Mouse (Mus musculus) embryo, embryonic 11 days (tissue): ENCODE results near the gene Grid2.

Experiments used
- DNase-seq: peaks from one replicate; pipeline ENCODE4 v3.0.0-alpha.2; 2015

Grid2 gene

DNA sequence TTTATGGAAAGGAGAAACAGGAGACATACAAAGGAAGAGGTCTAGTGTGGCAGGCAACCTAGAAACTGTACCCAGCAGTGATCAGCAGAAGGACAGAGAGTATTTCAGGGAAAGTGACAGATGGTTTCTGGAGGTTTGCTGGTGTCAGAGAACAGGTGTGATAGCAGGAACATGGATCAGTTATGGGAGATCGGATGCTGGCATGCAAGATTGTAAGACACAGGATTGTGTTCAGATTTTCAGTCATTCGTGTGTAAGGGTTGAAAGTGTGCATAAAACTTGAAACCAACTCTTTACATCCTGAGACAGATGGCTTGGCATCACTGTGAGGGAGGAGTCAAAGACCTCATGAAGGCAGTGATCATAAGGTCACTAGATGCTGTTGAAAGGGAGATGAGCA is 817.7 kb downstream of the Grid2 start:
- DNase-seq = no peak

GRCm38 (mm10) chr6:64077911-64078310 is 822.2 kb downstream of the Grid2 start:
- DNase-seq = no peak

GRCm38 (mm10) chr6:64098662-64099061 is 843.0 kb downstream of the Grid2 start:
- no peak for DNase-seq

DNA sequence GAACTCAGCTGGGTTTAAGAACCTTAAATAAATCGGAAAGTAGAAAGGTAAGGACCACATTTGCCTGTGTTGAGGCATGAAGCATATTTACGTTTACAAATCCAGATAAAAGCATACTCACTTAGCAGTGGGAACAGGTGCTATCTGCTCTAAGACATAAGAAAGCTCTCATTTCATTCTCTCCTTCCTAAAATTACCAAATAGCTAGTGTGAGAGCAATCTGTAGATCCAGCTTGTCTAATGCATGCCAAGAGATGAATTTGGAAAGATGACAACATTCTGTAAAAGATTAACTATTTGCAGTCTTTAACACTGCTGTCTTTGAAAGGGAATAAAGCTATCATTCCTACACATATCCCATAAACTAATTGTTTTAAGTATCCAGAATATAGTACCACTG is 858.9 kb downstream of the Grid2 start:
- DNase-seq = no peak

GRCm38 (mm10) chr6:64136275-64136674 is 880.6 kb downstream of the Grid2 start:
- no peak for DNase-seq

- DNase-seq = no peak
Observed at GRCm38 (mm10) chr6:64148613-64149012, 892.9 kb downstream of the Grid2 start.

- no peak for DNase-seq
Observed at GRCm38 (mm10) chr6:64174995-64175612, 919.4 kb downstream of the Grid2 start.

GRCm38 (mm10) chr6:64193646-64194045 is 938.0 kb downstream of the Grid2 start:
- no peak for DNase-seq

DNA sequence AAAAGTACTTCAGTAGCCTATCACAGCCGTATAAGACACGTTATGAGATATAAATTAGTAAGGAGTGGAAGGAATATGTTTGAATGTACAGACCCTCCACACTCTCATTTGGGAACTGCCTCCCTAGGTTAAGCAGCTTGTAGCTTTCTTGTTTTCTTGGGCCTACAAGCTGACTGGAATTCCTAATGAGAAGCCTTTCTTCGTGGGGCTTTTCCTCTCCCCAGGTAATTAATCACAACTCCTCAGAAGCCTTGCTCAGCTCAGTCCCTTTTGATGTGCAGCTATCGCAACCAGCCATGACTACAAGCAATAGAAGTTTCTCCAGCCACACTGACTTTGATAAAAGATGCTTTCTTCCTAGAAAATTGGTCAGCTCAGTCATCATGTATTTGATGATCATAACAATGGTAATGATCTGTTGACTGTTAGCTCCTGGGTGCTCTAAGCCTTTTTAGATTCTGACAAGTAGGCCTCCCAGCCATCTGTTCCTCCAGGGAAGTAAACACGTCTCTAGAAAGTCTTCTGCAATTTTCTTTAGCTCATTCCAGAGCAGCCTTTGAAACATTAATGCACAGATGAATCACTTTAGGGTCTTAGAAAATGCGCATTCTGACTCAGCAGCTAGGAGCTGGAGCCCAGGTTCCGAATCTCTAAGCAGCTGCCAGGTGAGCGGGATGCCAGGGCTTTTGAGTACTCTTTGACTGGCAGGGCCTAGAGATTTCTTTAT is 946.9 kb downstream of the Grid2 start:
- peak; percentile 31 for DNase-seq

GRCm38 (mm10) chr6:64236351-64236750 is 980.7 kb downstream of the Grid2 start:
- DNase-seq = no peak

DNA sequence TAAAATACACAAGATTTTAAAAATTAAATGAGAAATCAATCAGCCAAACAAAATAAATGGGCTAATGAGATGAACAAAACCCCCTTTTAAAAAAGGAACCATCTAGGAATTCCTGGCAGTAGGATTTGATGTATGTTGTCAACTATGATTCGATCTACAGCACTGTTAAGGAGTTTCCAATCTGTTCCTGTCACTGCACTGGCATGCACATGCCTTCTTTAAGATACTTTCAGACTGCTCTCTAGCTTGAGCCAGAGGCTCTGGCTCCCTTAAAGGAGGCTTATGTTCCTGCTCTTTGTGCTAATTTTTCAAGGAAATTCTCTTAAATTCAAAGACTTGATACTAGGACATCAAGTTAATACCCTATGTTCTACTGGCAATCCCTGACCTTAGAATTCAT is 984.9 kb downstream of the Grid2 start:
- no peak for DNase-seq

- no peak for DNase-seq
Observed at GRCm38 (mm10) chr6:64245951-64246350, 990.3 kb downstream of the Grid2 start.

DNA sequence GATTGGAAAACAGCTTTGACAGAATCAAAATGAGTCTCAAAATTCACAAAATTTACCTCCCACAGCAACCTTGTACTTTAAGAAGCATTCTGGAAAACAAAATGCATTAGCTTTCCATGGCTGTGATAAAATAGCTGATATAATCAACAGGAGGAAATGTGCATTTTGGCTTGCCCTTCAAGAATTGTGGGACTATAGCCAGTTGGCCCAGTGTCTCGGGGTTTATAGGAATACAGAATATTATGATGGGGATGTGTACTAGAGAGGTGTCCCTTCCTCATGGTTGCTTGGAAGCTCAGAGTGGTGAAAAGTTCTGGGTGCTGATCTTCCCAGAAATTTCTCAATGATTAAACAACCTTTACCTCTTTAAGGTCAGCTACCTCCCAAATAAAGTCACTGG is 995.4 kb downstream of the Grid2 start:
- DNase-seq = no peak

GRCm38 (mm10) chr6:64263517-64263916 is 1007.8 kb downstream of the Grid2 start:
- DNase-seq = no peak

DNA sequence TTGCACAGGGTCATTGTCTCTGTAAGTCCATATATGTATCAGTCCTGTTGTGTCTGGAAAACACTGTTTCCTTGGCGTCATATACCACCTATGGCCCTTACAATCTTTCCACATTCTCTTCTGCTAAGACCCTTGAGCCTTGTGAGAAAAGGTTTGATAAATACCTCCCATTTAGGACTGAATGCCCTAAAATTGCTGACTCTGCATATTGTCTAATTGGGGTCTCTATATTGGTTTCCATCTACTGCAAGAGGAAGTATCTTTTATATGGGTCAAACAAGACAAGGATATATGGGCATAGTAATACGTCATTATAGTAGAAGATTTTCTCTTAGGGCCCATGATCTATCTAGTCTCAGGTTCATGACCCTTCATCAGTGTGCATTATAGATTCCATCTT is 1008.5 kb downstream of the Grid2 start:
- no peak for DNase-seq

DNA sequence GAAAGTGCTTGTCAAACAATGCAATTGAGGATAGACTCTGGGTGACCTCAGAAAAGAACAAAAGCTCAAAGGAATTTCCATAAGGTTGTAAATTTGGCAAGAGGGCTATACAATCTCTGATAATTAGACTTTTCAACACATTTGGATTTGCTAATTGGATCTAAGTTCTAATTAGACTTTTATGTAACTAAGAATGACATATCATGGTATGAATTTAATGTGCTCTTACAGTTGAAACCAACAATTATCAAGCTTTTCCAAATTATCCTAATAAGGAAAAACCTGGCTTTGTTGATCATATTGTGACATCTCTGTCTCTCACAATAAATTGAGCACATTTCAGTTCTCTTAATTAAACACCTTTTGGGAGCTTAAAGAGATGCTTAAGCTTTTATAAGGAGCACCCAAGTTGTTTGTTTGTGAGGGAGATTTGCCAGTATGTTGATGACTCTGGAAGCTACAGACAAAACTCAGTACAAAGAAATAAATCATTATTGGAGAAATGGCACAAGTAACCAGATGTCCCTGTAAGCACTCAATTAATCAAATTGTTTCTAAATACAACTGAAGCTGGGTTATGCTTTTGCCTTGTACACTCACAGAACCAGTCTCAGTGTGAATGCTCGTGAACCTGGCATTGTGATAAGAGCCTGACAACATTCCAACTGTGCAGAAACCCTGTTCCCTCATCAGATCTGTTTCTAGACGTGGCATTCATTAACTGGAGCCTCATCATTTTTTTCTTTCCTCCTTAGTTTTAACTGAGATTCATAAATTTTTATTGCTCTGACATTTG is 1018.8 kb downstream of the Grid2 start:
- DNase-seq = no peak

- DNase-seq = no peak
Observed at GRCm38 (mm10) chr6:64279927-64280326, 1024.3 kb downstream of the Grid2 start.

- no peak for DNase-seq
Observed at GRCm38 (mm10) chr6:64293761-64294160, 1038.1 kb downstream of the Grid2 start.

GRCm38 (mm10) chr6:64297633-64298032 is 1042.0 kb downstream of the Grid2 start:
- no peak for DNase-seq

DNA sequence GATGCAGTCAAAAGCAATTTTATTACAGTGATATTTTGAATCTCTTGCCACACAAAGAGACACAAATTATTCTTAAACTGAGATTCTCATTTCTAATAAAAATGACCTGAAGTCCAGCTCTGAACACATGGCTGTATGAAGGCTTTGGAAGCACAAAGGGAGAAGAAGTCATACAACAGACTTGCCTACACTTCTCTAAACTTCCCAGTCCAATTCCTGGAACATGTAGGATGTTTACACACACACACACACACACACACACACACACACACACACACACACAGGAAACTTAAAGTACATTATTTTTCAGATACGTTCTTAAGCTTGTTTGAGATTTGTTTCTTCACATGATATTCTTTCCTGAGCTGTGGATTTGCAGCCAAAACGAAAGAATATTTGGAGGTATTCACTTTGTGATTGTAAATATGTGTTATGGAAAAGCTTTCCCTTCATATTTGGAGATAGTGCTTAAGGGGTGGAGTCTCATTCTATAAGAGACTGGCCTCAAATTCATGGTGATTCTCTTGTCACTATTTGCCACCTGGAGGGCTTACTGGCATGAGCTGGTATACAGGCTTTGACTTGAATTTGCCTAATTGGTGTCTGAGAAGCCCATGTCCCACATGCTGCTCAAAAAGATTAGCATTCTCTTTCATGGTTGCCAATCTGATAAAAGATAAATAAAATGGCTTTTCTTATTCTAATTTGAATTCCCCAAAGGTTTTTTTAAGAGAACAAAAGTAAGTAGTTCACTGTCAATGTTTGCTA is 1049.2 kb downstream of the Grid2 start:
- no peak for DNase-seq

GRCm38 (mm10) chr6:64308631-64309030 is 1053.0 kb downstream of the Grid2 start:
- no peak for DNase-seq

DNA sequence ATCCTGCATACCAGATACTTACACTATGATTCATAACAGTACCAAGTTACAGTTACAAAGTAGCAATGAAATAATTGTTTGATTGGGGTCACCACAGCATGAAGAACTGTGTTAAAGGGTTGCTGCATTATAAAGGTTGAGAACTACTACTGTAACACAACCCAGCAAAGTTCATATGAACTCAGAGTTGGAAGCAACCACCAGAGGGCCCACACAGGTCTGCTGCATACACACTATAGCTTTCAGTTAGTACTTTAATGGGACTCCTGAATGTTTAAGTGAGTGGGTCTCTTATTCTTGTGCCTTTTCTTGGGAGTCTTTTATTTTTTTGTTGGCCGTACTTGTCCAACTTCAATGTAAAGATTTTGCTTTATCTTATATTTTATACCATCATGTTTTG is 1057.5 kb downstream of the Grid2 start:
- no peak for DNase-seq

DNA sequence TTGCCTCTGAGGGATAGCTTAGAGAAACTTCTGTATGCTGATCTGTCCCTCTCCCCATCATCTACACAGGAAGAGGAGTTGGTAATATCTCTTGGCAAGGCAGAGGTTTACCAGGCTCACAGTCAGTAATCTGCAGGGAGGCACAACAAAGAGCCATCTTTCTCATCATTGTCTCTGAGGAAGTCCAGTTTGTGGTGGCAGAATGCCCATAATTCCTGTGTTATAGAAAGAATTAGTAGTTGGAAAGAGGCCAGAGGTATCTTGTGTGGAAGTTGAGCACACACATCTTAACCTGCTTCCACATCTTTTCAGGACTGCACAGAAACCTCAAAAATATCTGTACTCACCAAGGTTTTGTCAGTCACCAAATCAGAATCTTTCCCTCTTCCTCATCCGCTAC is 1071.3 kb downstream of the Grid2 start:
- DNase-seq = no peak
